Mouse (Mus musculus) stomach, embryonic 16.5 days (tissue): ENCODE results near the gene 1700013G24Rik. TPM values are rescaled to one million over a fixed set of nuclear protein-coding genes. Genes with fewer than 3 reads are reported as not detected.

Experiments used
- ATAC-seq: fragments of 200-750 bp; cut with Nextera tagmentation; 2 replicates; pipeline ENCODE4 v1.8.0; 2017; ENCODE audit warnings: moderate number of reproducible peaks, moderate TSS enrichment; ENCODE audit not compliant: insufficient read depth, low FRiP score
- H3K27ac ChIP-seq: fragments of 300-500 bp; sonication (generic); 2 replicates; pipeline ENCODE4 v1.5.1; 2014; ENCODE audit warnings: low read length
- H3K27me3 ChIP-seq: fragments of 300-500 bp; sonication (generic); 2 replicates; pipeline ENCODE4 v1.6.1; 2014; ENCODE audit warnings: low read length, control low read depth, mixed read lengths; ENCODE audit not compliant: control insufficient read depth, insufficient read depth
- H3K36me3 ChIP-seq: fragments of 300-500 bp; sonication (generic); 2 replicates; pipeline ENCODE4 v1.6.1; 2014; ENCODE audit warnings: low read length; ENCODE audit not compliant: control insufficient read depth, insufficient read depth
- H3K4me1 ChIP-seq: fragments of 300-500 bp; sonication (generic); 2 replicates; pipeline ENCODE4 v1.6.1; 2014; ENCODE audit warnings: low read length, control low read depth, mixed read lengths; ENCODE audit not compliant: control insufficient read depth, insufficient read depth
- H3K4me2 ChIP-seq: fragments of 300-500 bp; sonication (generic); 2 replicates; pipeline ENCODE4 v1.6.1; 2014; ENCODE audit warnings: low read depth, low read length, mixed read lengths
- H3K4me3 ChIP-seq: fragments of 300-500 bp; sonication (generic); replicated peaks from 2 replicates; pipeline ENCODE4 v1.5.1; 2014; ENCODE audit warnings: mild to moderate bottlenecking, low read length
- H3K9ac ChIP-seq: fragments of 300-500 bp; sonication (generic); 2 replicates; pipeline ENCODE4 v1.6.1; 2014; ENCODE audit warnings: low read length
- H3K9me3 ChIP-seq: fragments of 300-500 bp; sonication (generic); replicated peaks from 2 replicates; pipeline ENCODE4 v1.6.1; 2016; ENCODE audit warnings: low read length, control low read depth; ENCODE audit not compliant: control insufficient read depth
- WGBS: fragments of 180-500 bp; shearing (Covaris S2); extraction: QIAGEN DNeasy Blood & Tissue Kit; methylation state at CpG from one replicate; pipeline ENCODE4 v1.1.7; 2014; 5-methylcytosine and 5-hydroxymethylcytosine counted together
- polyA plus RNA-seq: library from polyadenylated mRNA; unstranded; fragments of >200 nt; fragmentation: Nextera tagmentation; extraction: Ambion mirVana; gene quantifications from 2 replicates; pipeline ENCODE4 v1.2.1, GENCODE M21; 2015

Gene 1700013G24Rik
- polyA plus RNA-seq, 1 experiment from 2014 or later, result not detected

DNA sequence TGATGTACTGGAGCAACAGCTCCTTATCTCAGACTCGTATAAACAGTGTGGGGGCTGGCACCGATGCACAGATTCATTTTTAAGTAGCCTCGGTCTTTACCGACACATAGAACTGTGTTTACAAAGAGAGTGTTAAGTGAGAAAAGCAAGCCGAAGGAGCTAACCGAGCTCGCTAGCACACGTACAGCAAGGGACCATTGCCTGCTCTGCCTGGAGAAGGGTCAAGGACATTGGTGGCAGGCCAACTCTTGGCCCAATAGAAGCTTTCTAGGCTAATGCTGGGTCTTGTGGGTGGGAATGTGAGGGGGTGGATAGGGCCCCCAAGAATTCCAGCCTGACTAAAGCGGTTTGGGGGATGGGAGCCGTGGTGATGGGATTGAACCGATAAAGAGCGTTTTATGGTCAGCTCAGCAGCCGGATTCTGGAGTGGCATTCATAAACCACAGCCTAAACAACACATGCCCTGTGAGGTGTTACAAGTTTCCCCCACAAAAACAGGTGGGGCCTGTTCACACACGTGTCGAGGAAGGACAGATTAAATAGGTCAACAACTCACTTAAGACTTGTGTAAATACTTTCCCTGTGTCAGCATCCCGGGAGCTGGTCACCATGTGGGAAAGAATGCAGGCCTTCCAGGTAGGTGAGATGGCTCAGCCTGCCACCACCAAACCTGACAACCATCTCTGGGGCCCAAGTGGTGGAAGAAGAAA is 9.1 kb downstream of the 1700013G24Rik start:
- H3K27me3 ChIP-seq, result no peaks in the 10 kb centered on the region
- H3K9ac ChIP-seq, result no peak overlapping the region; the same call in 1 of the 2 replicates
- no peaks in the 10 kb centered on the region for H3K9me3 ChIP-seq
- peak; percentile 69 for ATAC-seq
- WGBS, result 47% methylated on average over 16 of the region's 16 CpGs
- no peak overlapping the region for H3K4me2 ChIP-seq
- H3K4me3 ChIP-seq, result no peak overlapping the region
- H3K4me1 ChIP-seq, result peaks cover 23% of the 10 kb centered on the region; the same call in 1 of the 2 replicates
- peak overlapping the region; percentile 59; the same call in 1 of the 2 replicates for H3K27ac ChIP-seq
- H3K36me3 ChIP-seq, result no peaks in the 10 kb centered on the region

DNA sequence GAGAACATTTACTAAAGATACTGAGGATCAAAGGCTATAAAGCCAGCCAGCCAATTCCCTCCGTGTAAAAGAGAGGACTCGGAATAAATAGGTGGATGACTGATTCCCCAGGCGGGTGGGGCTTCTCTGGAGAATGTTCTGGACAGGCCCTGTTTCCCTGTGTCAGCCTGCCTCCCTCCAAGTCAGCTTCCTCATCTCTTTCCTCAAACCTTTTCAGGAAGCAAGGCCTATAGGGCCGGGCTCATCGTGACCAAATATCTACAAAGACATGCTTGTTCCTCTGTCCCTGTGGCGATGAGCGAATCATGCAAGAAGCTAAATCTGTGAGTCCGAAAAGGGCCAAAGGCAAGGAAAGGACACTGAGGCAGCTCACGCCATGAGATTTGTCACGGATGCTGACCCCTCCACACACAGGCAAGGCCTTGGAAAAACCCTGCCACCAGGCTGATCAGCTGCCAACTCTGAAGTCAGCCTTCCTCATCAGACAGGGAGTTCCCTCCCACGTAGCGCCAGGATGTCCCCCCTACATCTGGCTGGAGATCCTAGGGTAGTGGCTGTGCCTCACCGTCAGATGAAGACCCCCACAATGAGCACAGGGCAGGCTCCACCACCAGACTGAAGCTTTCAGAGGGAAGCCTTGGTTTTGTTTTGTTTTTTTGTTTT is 12.2 kb downstream of the 1700013G24Rik start:
- Histone ChIP-seq H3K4me2 (no peak overlapping the region), H3K9ac (peak overlapping the region; percentile 15; the same call in 1 of the 2 replicates), H3K9me3 (no peaks in the 10 kb centered on the region), H3K4me1 (peaks cover 41% of the 10 kb centered on the region), H3K27me3 (no peaks in the 10 kb centered on the region), H3K27ac (peak overlapping the region; percentile 61), H3K4me3 (no peak overlapping the region), H3K36me3 (no peaks in the 10 kb centered on the region)
- 58% methylated on average over 13 of the region's 13 CpGs for WGBS
- ATAC-seq, result no peak

DNA sequence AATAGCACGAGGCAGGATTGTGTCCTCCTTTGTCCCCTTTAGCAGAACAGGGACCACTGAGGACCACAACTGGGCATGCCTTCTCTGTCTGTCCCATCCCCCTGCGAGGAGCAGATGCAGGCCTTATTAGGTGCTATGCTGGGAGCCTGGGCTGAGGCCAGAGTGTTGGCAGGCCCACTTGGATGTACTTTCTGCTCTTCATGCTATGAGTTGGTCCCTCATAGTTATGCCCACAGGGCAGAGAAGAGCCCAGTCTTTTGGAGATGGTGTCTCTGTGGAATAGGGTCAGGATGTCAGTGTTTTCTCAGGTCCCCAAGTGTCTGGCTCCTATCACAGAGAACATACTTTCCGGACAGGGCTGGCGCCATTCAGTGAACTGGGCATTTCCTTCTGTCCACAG is 13.9 kb downstream of the 1700013G24Rik start:
- Histone ChIP-seq H3K36me3 (no peaks in the 10 kb centered on the region), H3K9me3 (no peaks in the 10 kb centered on the region), H3K27me3 (no peaks in the 10 kb centered on the region), H3K4me3 (no peak overlapping the region), H3K9ac (0 out of 2 replicates have a peak overlapping the region, but pooled peaks have one; percentile 4), H3K4me2 (no peak overlapping the region), H3K27ac (peak overlapping the region; percentile 12), H3K4me1 (peaks cover 50% of the 10 kb centered on the region)
- no peak for ATAC-seq
- WGBS, result 77% methylated on average over 4 of the region's 4 CpGs

DNA sequence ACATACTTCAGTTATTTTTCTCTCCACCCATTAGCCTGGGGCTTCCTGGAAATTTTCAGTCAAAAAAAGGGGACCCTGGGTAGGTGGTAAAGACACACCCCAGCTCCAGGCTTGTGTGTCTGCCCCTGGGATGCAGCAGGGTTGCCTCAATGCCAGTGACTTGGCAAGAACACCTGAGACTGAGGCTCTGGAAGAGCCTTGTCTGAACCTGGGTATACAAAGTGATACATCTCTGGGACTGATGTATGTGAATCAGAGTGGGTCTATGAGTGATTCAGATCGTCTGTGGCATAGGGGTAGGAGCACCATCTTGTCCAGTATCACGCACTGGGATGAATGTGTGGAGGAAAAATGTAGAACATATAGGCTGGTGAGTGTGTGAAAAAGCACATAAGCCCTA is 14.4 kb downstream of the 1700013G24Rik start:
- Histone ChIP-seq H3K9ac (no peak overlapping the region; the same call in 1 of the 2 replicates), H3K36me3 (no peaks in the 10 kb centered on the region), H3K4me1 (peaks cover 48% of the 10 kb centered on the region), H3K27me3 (no peaks in the 10 kb centered on the region), H3K4me3 (no peak overlapping the region), H3K4me2 (no peak overlapping the region), H3K9me3 (no peaks in the 10 kb centered on the region), H3K27ac (peak overlapping the region; percentile 12)
- no peak for ATAC-seq
- 83% methylated on average over 2 of the region's 2 CpGs for WGBS

DNA sequence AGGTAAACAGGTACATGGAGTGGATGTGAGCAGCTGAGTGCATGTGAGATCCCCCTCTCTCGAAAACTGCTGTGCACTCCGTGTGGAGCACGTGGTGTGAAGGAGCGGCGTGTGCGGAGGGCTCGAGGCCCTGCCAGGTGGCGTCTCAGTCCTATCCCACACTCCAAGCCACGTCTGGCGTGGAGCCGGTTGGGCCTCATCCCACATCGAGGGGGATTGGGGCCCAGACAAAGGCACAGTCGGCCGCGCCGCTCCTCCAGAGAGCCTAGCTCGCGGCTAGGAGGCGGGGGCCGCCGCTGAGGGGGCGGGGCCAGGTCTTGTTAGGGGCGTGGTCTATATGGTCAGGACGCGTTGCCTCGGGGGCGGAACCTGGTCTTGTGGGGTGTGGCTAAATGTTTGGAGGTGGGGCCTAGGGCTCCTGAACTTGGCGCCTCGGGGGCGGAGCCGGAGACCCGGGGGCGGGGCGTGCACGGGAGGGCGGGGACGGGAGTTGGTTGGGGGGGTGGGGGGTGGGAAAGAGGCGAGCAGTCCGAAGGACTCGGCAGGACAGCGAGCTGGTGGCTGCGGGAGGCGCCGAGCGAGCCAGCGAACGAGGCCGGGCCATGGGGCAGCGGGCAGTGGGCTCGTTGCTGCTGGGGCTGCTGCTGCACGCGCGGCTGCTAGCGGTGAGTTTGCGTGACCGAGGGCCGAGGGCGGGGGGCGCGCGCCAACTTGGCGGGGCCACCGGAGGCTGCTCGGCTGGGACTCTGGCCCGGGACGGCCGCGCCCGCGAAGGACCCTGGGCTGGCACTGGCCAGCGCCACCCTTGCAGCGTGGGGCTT is 15.4 kb downstream of the 1700013G24Rik start, which contains the start of gene Hspg2:
Gene Hspg2 (plus strand): TSS at position 510 of the 821 bp plus-strand sequence.
- H3K4me1 ChIP-seq, result peaks cover 57% of the 10 kb centered on the region
- peak; percentile 90 for ATAC-seq
- H3K9ac ChIP-seq, result peak within 1 kb of the TSS; percentile 92
- peak within 1 kb of the TSS; percentile 77 for H3K4me2 ChIP-seq
- peak within 1 kb of the TSS; percentile 84 for H3K27ac ChIP-seq
- H3K27me3 ChIP-seq, result no peaks in the 10 kb centered on the region
- WGBS, result under 1% methylated on average over 71 of the region's 72 CpGs
- peak within 1 kb of the TSS; percentile 82 for H3K4me3 ChIP-seq
- H3K36me3 ChIP-seq, result no peaks in the 10 kb centered on the region
- H3K9me3 ChIP-seq, result no peaks in the 10 kb centered on the region

DNA sequence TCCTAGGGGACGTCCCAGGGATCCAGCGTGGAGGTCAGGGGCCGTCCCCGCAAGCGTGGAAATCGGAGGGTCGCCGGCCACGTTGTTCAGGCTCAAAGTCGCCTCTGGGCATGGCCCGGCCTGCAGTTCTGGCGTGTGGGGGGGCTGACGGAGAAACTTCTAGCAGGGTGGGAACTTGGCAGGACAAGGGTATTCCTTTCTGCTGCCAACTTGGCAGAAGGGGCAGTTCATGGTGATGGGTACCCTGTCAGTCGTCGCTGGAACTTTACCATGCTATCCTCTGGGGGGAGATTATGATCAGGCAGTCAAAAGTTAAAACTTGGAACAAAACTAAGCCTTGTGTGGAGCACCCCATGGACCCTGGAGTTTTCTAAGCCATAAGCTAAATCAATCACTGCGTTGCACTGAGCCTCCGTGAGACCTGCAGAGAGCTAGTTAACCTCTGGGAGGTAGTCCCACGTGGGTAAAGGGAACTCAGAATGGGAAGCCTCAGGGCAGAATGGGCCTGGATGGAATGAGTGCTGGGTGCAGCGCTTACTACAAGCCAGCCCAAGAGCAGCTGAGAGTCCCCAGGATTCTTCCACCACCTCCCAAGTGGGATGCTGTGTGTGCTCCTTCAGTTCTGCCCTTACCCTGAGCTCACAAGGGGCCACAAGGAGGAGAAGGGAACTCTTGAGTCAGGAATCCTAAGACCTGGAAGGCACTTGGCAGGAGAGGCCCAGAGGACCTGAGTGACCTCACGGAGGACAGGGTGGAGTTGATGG is 16.2 kb downstream of the 1700013G24Rik start:
- peak overlapping the region; percentile 84 for H3K27ac ChIP-seq
- no peaks in the 10 kb centered on the region for H3K36me3 ChIP-seq
- H3K4me1 ChIP-seq, result peaks cover 61% of the 10 kb centered on the region
- peak overlapping the region; percentile 82 for H3K4me3 ChIP-seq
- 3% methylated on average over 20 of the region's 20 CpGs for WGBS
- ATAC-seq, result no peak
- H3K9ac ChIP-seq, result peak overlapping the region; percentile 92
- no peaks in the 10 kb centered on the region for H3K9me3 ChIP-seq
- H3K4me2 ChIP-seq, result peak overlapping the region; percentile 77
- no peaks in the 10 kb centered on the region for H3K27me3 ChIP-seq

DNA sequence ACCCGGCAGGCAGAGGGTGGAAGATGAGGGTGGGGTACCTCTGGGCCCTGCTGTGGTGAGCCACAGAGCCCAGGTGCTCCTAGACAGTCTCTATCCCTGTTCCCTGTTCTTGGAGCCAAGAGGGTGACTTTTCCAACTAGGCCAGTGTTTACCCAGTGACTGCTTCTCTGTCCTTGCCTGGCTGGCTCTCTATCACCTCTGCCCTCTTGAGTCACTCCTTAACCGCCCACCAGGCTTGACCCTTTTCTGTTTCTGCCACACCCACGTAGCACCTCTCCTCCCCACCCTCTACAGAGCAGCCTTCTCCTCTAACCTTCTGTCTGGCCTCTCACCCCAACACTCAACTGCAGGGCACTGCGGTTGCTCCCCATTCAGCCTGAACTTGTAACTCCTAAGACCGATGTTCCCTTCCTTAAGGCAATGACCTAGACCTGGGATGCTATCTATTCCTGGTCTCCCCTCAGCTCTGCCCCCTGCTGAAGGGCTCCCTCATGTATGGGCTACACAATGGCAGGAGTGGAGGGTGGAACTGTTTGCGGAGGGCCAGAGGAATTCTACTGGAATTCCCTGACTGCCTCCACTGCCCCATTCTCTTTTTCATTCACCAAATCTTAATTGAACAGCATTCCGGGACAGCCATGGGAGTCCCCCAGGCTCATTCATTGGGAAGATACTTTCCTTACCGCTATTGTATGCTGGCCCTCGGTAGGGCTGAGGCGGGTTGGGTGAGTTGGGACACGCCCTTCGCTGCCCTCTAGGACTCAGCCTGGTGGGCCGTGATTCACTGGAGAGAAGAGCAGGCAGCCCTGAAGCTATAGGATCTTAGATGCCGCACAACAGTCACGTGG is 17.0 kb downstream of the 1700013G24Rik start:
- peak overlapping the region; percentile 82 for H3K4me3 ChIP-seq
- H3K9ac ChIP-seq, result peak overlapping the region; percentile 92
- H3K4me1 ChIP-seq, result peaks cover 64% of the 10 kb centered on the region
- H3K27me3 ChIP-seq, result no peaks in the 10 kb centered on the region
- WGBS, result 40% methylated on average over 15 of the region's 15 CpGs
- no peaks in the 10 kb centered on the region for H3K36me3 ChIP-seq
- no peak for ATAC-seq
- H3K4me2 ChIP-seq, result peak overlapping the region; percentile 77
- no peaks in the 10 kb centered on the region for H3K9me3 ChIP-seq
- peak overlapping the region; percentile 84 for H3K27ac ChIP-seq
